Mouse (Mus musculus) brain, embryonic 18.5 days (tissue): Measurements from ENCODE around the gene Nfatc3.

Source experiments
- DNase-seq: peaks from one replicate; pipeline ENCODE4 v3.0.0-alpha.2; 2012; ENCODE audit warnings: low read depth, low spot score

Gene Nfatc3

GRCm38 (mm10) chr8:106146014-106146413 is 87.4 kb downstream of the Nfatc3 start:
- no peak for DNase-seq

GRCm38 (mm10) chr8:106147868-106148565 is 89.4 kb downstream of the Nfatc3 start:
- DNase-seq: no peak

GRCm38 (mm10) chr8:106149025-106149424 is 90.4 kb downstream of the Nfatc3 start:
- DNase-seq: no peak

DNA sequence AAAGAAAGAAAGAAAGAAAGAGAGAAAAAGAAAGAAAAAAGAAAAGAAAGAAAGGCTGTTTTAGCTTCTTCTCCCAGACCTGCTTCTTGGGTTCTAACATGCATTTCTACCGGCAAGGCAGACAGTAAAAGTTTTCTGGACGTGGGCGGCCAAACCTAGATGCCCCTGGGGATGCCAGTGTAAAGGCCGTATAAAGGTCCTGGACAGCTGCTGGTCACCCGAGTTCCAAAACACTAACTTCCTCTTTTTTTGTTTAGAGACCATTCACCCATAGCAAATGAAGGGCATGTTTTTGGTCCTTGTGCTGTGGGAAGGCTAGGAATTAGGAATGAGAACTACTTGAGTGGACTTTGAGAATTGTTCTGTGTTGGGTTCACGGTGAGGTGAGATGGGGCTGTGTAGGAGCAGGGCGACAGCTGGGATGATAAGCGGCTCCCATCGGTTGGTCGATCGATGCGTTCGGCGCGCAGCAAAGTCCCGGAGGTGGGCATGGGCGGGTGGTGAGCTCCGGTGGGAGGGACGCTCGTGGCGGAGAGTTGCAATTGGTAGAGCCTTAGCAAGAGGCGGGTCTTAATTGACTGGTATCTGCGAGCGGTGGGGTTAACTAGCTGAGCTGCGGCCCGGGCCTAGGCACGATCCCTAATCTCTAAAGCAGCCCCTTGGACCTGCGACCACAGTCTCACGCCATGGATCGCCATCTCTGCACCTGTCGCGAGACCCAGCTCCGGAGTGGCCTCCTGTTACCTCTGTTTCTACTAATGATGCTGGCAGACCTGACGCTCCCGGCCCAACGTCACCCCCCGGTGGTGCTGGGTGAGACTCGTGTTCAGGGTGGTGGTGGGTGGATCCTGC is 91.4 kb downstream of the Nfatc3 start, which contains the start of gene Pla2g15:
TSS of gene Pla2g15 (plus strand) at position 599 of the 852 bp plus-strand sequence.
- DNase-seq: peak; percentile 82

GRCm38 (mm10) chr8:106150653-106151000 is 92.0 kb downstream of the Nfatc3 start:
- DNase-seq: no peak

DNA sequence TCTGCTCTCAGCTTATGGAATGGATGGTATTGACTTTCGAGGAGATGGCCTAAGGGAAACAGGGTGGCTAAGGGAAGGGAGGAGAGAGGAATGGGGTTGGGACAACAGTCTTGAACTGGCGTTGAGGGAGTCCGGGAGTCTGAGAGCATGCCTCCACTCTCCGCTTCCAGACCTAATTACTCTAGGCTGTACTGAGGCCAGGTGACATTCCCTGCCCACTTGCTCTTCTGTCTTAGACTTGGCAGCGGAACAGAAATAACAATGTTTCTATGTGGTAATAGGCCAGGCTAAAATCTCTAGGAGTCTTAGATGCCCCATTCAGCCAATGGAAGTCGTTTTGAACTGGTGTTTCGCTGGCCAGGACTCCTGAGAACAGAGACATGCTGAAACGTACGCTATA is 92.4 kb downstream of the Nfatc3 start:
- DNase-seq: no peak

- DNase-seq: no peak
These were observed 94.2 kb downstream of the Nfatc3 start for GRCm38 (mm10) chr8:106152876-106153275.

DNA sequence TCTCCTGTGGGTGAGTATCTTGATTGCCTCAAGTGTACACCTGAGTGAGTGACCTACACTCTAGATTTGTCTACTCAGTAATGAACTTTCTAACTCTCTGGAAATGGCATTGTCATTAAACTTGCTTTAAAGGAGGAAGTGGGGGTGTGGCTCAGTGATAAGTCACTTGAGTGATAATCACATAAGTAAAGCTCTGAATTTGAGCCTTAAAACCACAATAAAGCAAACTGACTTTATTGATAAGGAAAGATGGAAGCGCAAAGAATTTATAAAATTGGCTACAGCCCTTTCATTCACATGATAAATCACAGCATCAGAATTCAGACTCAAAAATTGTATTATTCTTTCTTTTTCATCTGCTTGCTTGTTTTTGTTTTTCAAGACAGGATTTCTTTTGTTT is 98.8 kb downstream of the Nfatc3 start:
- no peak for DNase-seq

GRCm38 (mm10) chr8:106158381-106158780 is 99.7 kb downstream of the Nfatc3 start:
- no peak for DNase-seq

- DNase-seq: no peak
These were observed 101.2 kb downstream of the Nfatc3 start for GRCm38 (mm10) chr8:106159876-106160275.

DNA sequence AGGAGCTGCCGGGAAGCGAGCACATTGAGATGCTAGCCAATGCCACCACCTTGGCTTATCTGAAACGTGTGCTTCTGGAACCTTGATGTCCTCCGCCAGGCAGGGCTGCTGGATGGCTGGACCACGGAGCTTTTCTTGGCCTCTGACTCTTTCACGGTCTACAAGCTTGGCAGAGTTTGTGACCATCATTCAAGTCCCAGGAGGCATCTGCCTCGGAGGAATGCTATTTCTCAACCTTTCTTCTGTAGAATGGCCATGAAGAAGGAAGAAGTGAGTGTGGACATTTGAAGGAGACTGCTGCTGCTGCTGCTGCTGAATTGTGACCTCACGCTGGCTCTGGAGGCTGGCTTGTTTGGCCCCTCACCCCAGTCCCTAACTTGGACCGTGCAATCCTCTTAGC is 104.6 kb downstream of the Nfatc3 start:
- DNase-seq: no peak

DNA sequence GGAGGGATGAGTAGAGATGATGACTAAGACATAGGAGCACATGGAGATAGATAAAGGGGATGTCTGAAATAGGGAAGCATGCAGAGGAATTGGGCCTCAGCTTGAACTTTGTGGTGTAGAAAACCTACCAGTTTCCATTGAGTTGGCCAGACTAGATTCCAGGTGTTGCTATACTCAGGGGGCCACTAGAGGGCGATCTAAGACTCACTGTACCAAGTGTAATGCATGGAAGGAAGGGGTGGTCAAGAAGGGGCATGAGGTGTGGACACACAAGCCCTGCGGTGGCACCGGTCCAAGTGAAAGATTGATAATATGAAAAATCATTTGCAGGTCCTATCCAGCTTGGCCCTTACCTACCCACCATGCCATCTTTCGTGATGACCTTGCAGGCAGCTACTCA is 106.8 kb downstream of the Nfatc3 start:
- no peak for DNase-seq

- DNase-seq: no peak
These were observed 109.8 kb downstream of the Nfatc3 start, which contains the start of gene Slc7a6 for GRCm38 (mm10) chr8:106168356-106169016. Gene Slc7a6 (plus strand): TSS chr8:106168857.

GRCm38 (mm10) chr8:106169017-106169933 is 110.6 kb downstream of the Nfatc3 start:
- no peak for DNase-seq

DNA sequence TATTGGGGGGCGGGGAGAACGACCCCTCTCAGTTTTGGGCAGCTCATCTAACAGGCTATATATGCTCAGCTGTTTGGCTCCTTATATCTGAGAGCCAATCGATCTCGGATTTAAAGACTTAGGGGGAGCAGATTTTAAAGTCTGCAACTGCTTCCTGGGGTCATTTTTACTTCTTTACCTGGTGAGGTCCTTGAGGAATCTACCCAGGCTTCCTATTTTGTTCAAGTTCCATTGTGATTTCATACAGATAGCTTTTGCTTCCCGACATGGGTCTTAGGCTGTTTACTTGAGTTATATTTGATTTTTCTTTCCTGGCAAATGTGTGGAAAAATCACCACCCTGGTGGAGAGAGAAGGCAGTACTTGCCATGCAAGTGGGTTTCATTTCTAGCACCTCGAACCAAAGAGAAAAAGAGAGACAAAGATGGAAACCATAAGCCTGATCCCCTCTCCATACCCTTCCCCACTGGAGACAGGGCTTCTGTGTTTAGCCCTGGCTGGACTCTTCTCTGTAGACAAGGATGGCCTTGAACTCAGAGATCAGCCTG is 111.4 kb downstream of the Nfatc3 start:
- no peak for DNase-seq

DNA sequence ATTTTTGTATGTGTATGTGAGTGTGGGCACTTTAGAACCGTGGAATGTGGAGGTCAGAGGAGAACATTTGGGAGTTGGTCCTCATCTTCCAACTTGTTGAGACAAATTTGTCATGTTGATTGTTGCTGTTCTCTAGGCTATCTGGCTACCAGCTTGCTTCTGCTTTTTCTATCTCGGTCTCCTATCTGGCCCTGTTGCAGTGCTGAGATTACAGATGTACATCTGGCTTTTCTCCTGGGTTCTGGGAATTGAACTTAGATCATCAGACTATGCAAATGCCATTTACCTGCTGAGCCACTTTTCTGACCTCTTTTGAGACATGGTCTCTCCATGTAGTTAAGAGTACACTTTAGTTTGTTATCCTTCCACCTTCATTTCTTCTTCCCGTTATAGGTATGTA is 114.9 kb downstream of the Nfatc3 start:
- DNase-seq: no peak

DNA sequence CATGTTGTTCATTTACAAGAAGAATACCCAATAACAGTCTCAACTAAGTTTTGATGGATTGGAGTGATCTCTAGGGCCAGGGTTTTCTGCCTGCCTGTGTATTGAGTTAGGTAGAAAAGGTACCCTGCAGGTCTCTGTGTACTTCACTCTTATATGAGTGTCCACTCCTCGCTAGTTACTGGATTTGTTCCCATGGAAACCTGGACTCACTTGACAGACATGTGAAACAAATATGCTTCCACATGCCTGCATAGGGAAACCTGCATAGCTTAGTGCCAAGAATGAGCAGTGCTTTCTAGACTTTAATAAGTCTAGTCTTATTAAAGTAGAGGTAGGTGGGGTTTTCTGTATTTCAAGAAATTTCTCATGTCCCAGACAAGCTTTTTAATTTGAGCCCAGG is 118.3 kb downstream of the Nfatc3 start:
- no peak for DNase-seq

GRCm38 (mm10) chr8:106177594-106177993 is 119.0 kb downstream of the Nfatc3 start:
- DNase-seq: no peak

GRCm38 (mm10) chr8:106178428-106178827 is 119.8 kb downstream of the Nfatc3 start:
- DNase-seq: no peak
